Mouse (Mus musculus) hindbrain, embryonic 11.5 days (tissue): ENCODE measurements around the gene Gpr146. TPM values are rescaled to one million over a fixed set of nuclear protein-coding genes. Genes with fewer than 3 reads are reported as not detected.
"Not testable (repeated sequence)": the region's sequence is repeated elsewhere in the genome, so short reads cannot be mapped to it uniquely, and the experiment has no call there.

Experiments used
- ATAC-seq: fragments of 200-750 bp; cut with Nextera tagmentation; 2 replicates; pipeline ENCODE4 v1.8.0; 2017; ENCODE audit warnings: mild to moderate bottlenecking, moderate TSS enrichment, moderate library complexity; ENCODE audit not compliant: low FRiP score
- DNase-seq: peaks from one replicate; pipeline ENCODE4 v3.0.0-alpha.2; 2015; ENCODE audit warnings: low spot score
- H3K27ac ChIP-seq: fragments of 300-500 bp; sonication (generic); 2 replicates; pipeline ENCODE4 v1.5.1; 2014; ENCODE audit warnings: mild to moderate bottlenecking, low read depth, low read length
- H3K27me3 ChIP-seq: fragments of 300-500 bp; sonication (generic); 2 replicates; pipeline ENCODE4 v1.6.1; 2014; ENCODE audit warnings: mild to moderate bottlenecking, low read length, moderate library complexity, mixed read lengths; ENCODE audit not compliant: control insufficient read depth, insufficient read depth
- H3K36me3 ChIP-seq: fragments of 300-500 bp; sonication (generic); 2 replicates; pipeline ENCODE4 v1.6.1; 2014; ENCODE audit warnings: mild to moderate bottlenecking, low read length, moderate library complexity, mixed read lengths; ENCODE audit not compliant: control insufficient read depth, insufficient read depth
- H3K4me1 ChIP-seq: fragments of 300-500 bp; sonication (generic); replicated peaks from 2 replicates; pipeline ENCODE4 v1.6.1; 2014; ENCODE audit warnings: low read length, mixed read lengths; ENCODE audit not compliant: control insufficient read depth, insufficient read depth
- H3K4me2 ChIP-seq: fragments of 300-500 bp; sonication (generic); replicated peaks from 2 replicates; pipeline ENCODE4 v1.6.1; 2014; ENCODE audit warnings: mild to moderate bottlenecking, low read depth, low read length
- H3K4me3 ChIP-seq: fragments of 300-500 bp; sonication (generic); 2 replicates; pipeline ENCODE4 v1.5.1; 2014; ENCODE audit warnings: low read depth, low read length
- H3K9ac ChIP-seq: fragments of 300-500 bp; sonication (generic); 2 replicates; pipeline ENCODE4 v1.6.1; 2014; ENCODE audit warnings: low read depth, low read length
- H3K9me3 ChIP-seq: fragments of 300-500 bp; sonication (generic); 2 replicates; pipeline ENCODE4 v1.6.1; 2016; ENCODE audit warnings: low read length; ENCODE audit not compliant: control insufficient read depth
- WGBS: fragments of 180-500 bp; shearing (Covaris S2); extraction: QIAGEN DNeasy Blood & Tissue Kit; methylation state at CpG from one replicate; pipeline ENCODE4 v1.1.7; 2014; 5-methylcytosine and 5-hydroxymethylcytosine counted together
- polyA plus RNA-seq: library from polyadenylated mRNA; unstranded; fragments of >200 nt; fragmentation: Nextera tagmentation; extraction: Ambion mirVana; gene quantifications from 2 replicates; pipeline ENCODE4 v1.2.1, GENCODE M21; 2014

Gpr146 gene
- polyA plus RNA-seq, 1 experiment from 2014 or later, result 1.8 TPM

GRCm38 (mm10) chr5:139390324-139391119 is 13.0 kb downstream of the Gpr146 start:
- not testable (repeated sequence) for H3K27me3 ChIP-seq, H3K4me1 ChIP-seq, H3K9me3 ChIP-seq, H3K4me3 ChIP-seq, ATAC-seq, H3K9ac ChIP-seq, H3K4me2 ChIP-seq, H3K27ac ChIP-seq, DNase-seq, H3K36me3 ChIP-seq
- WGBS, result 81% methylated on average over 5 of the region's 5 CpGs

- H3K4me2 ChIP-seq, result no peak overlapping the region
These were observed 14.0 kb downstream of the Gpr146 start for GRCm38 (mm10) chr5:139391309-139391990.

GRCm38 (mm10) chr5:139392219-139393196 is 15.0 kb downstream of the Gpr146 start:
- H3K27me3 ChIP-seq, result no peaks in the 10 kb centered on the region; the same call in 1 of the 2 replicates
- H3K4me3 ChIP-seq, result no peak overlapping the region
- no peaks in the 10 kb centered on the region for H3K9me3 ChIP-seq
- no peak for ATAC-seq
- WGBS, result 94% methylated on average over 37 of the region's 37 CpGs
- no peak for DNase-seq
- H3K36me3 ChIP-seq, result no peaks in the 10 kb centered on the region
- 0 out of 2 replicates have a peak, but pooled peaks cover 3% of the 10 kb centered on the region for H3K4me1 ChIP-seq
- H3K27ac ChIP-seq, result no peak overlapping the region
- no peak overlapping the region for H3K4me2 ChIP-seq
- no peak overlapping the region for H3K9ac ChIP-seq

More at GRCm38 (mm10) chr5:139391309-139391990, 14.0 kb downstream of the Gpr146 start:
- 0 out of 2 replicates have a peak, but pooled peaks cover 3% of the 10 kb centered on the region for H3K4me1 ChIP-seq
- no peak overlapping the region for H3K4me3 ChIP-seq
- H3K9me3 ChIP-seq, result no peaks in the 10 kb centered on the region
- H3K9ac ChIP-seq, result no peak overlapping the region
- ATAC-seq, result no peak
- H3K27ac ChIP-seq, result no peak overlapping the region
- no peak for DNase-seq
- H3K27me3 ChIP-seq, result no peaks in the 10 kb centered on the region; the same call in 1 of the 2 replicates
- WGBS, result 82% methylated on average over 11 of the region's 11 CpGs
- H3K36me3 ChIP-seq, result no peaks in the 10 kb centered on the region

- no peak overlapping the region for H3K4me3 ChIP-seq
- H3K27me3 ChIP-seq, result no peaks in the 10 kb centered on the region; the same call in 1 of the 2 replicates
- H3K27ac ChIP-seq, result no peak overlapping the region
- DNase-seq (no peak), ATAC-seq (no peak)
- H3K36me3 ChIP-seq, result no peaks in the 10 kb centered on the region
- H3K4me1 ChIP-seq, result 0 out of 2 replicates have a peak, but pooled peaks cover 3% of the 10 kb centered on the region
- 88% methylated on average over 16 of the region's 16 CpGs for WGBS
- H3K4me2 ChIP-seq, result no peak overlapping the region
- H3K9me3 ChIP-seq, result no peaks in the 10 kb centered on the region
- H3K9ac ChIP-seq, result no peak overlapping the region
These were observed 15.7 kb downstream of the Gpr146 start for GRCm38 (mm10) chr5:139393197-139393588.

GRCm38 (mm10) chr5:139394399-139394798 is 16.9 kb downstream of the Gpr146 start:
- Histone ChIP-seq H3K27me3 (no peaks in the 10 kb centered on the region; the same call in 1 of the 2 replicates), H3K36me3 (no peaks in the 10 kb centered on the region), H3K4me3 (no peak overlapping the region), H3K9ac (no peak overlapping the region), H3K9me3 (no peaks in the 10 kb centered on the region), H3K4me1 (0 out of 2 replicates have a peak, but pooled peaks cover 2% of the 10 kb centered on the region), H3K27ac (no peak overlapping the region), H3K4me2 (no peak overlapping the region)
- DNase-seq, result no peak
- ATAC-seq, result no peak
- WGBS, result 81% methylated on average over 7 of the region's 7 CpGs

GRCm38 (mm10) chr5:139395528-139395927 is 18.0 kb downstream of the Gpr146 start:
- no peak overlapping the region for H3K27ac ChIP-seq
- DNase-seq, result no peak
- WGBS, result 91% methylated on average over 4 of the region's 4 CpGs

GRCm38 (mm10) chr5:139397359-139397916 is 19.9 kb downstream of the Gpr146 start:
- no peaks in the 10 kb centered on the region for H3K36me3 ChIP-seq
- no peak overlapping the region for H3K9ac ChIP-seq
- no peaks in the 10 kb centered on the region for H3K9me3 ChIP-seq
- 95% methylated on average over 4 of the region's 4 CpGs for WGBS
- ATAC-seq (no peak), DNase-seq (no peak)
- H3K4me1 ChIP-seq, result no peaks in the 10 kb centered on the region
- no peaks in the 10 kb centered on the region; the same call in 1 of the 2 replicates for H3K27me3 ChIP-seq
- H3K27ac ChIP-seq, result no peak overlapping the region
- H3K4me2 ChIP-seq, result no peak overlapping the region
- H3K4me3 ChIP-seq, result no peak overlapping the region

More at GRCm38 (mm10) chr5:139395528-139395927, 18.0 kb downstream of the Gpr146 start:
- H3K4me3 ChIP-seq, result no peak overlapping the region
- H3K9ac ChIP-seq, result no peak overlapping the region
- no peaks in the 10 kb centered on the region for H3K4me1 ChIP-seq
- no peaks in the 10 kb centered on the region; the same call in 1 of the 2 replicates for H3K27me3 ChIP-seq
- no peak overlapping the region for H3K4me2 ChIP-seq
- H3K36me3 ChIP-seq, result no peaks in the 10 kb centered on the region
- ATAC-seq, result no peak
- no peaks in the 10 kb centered on the region for H3K9me3 ChIP-seq
